Mouse (Mus musculus) right cerebral cortex, postnatal 25 days (tissue): ENCODE results near the gene Ndrg2.
"Not testable (repeated sequence)": the region's sequence is repeated elsewhere in the genome, so short reads cannot be mapped to it uniquely, and the experiment has no call there.

ENCODE experiments used
- DNase-seq: peaks from one replicate; pipeline ENCODE4 v3.0.0; 2022

Ndrg2 gene

DNA sequence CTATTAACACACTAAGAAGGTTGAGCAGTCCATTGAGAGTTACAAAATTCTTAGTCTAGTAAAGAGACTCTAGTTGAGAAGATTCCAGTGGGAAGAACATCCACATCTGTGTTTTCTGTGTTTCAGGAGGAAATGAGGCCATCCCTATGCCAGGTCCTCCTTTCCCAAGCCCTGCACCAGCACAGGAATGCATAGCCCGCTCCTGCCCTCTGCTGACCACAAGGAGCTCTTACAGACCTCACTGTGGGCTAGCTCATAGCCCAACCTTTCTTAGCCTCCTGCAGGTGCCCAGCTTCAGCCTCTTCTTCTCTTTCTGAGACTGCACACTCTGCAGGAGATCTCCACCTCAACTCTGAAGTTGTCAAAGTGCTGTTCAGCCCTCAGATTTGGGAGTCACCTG is 50.4 kb downstream of the Ndrg2 start:
- DNase-seq = not testable (repeated sequence)

DNA sequence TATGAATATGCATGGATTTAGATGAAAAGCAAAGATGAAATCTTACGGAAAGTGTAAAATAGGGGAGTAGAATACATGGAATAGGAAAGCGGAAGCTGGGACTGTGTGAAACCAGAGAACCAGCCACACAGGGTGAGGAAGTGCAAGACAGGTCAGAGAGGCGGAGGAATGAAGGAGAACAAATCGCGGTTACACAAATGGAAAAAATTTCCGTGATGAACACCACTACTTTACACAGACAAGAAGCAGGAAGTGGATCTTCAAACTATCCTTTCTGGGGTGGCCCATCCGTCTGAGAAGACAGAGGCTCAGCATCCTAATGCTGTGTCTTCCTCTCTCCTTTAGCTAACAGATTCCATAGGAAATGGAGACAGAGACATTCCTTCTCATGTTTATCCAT is 58.7 kb downstream of the Ndrg2 start:
- DNase-seq = not testable (repeated sequence)
